11 mouse cellular contexts compared by ENCODE assay signal in genomic region chr1:185183591-185184330, GRCm38 (mm10). TPM values are rescaled to one million over a fixed set of nuclear protein-coding genes. Genes with fewer than 3 reads are reported as not detected.
DNase-seq lines count a peak whose midpoint lies in the region; ATAC-seq and TF ChIP-seq lines count a peak whose summit lies in the region.
"Had no signal": no experiment of that assay in that cellular context is flagged by ENCODE, and none has a peak within 500 bp of the region (broad histone marks: within the 10 kb centered on the region; RNA-seq: fewer than 3 reads in every experiment).

No protein-coding gene starts in this region.

- H3K4me3 ChIP-seq in embryonic facial prominence, embryonic 11.5 days (ENCODE audit: low read depth, low read length) = no peak overlapping the region
- no peak overlapping the region for H3K4me3 ChIP-seq in hindbrain, postnatal 0 days (ENCODE audit: low read length)
- no peak overlapping the region for H3K4me3 ChIP-seq in neural tube, embryonic 11.5 days (ENCODE audit: low read depth, low read length)
- H3K4me3 ChIP-seq: left cerebral cortex, adult 2 months; midbrain, embryonic 12.5 days had no signal

- H3K27me3 ChIP-seq in embryonic facial prominence, embryonic 11.5 days (ENCODE audit: control insufficient read depth, insufficient read depth, low read length) = no peaks in the 10 kb centered on the region
- no peaks in the 10 kb centered on the region for H3K27me3 ChIP-seq in hindbrain, postnatal 0 days (ENCODE audit: insufficient read depth, low read length)
- H3K27me3 ChIP-seq in neural tube, embryonic 11.5 days (ENCODE audit: control insufficient read depth, insufficient read depth, low read length) = no peaks in the 10 kb centered on the region

- no peaks in the 10 kb centered on the region for H3K4me1 ChIP-seq in embryonic facial prominence, embryonic 11.5 days (ENCODE audit: control insufficient read depth, insufficient read depth, low read length)
- H3K4me1 ChIP-seq in hindbrain, postnatal 0 days (ENCODE audit: insufficient read depth, low read length) = no peaks in the 10 kb centered on the region
- H3K4me1 ChIP-seq in neural tube, embryonic 11.5 days (ENCODE audit: control insufficient read depth, insufficient read depth, low read length) = no peaks in the 10 kb centered on the region

- H3K9ac ChIP-seq in embryonic facial prominence, embryonic 11.5 days (replicated peaks; ENCODE audit: low read length) = no peak overlapping the region
- H3K9ac ChIP-seq in hindbrain, postnatal 0 days (replicated peaks; ENCODE audit: low read length) = no peak overlapping the region
- no peak overlapping the region for H3K9ac ChIP-seq in neural tube, embryonic 11.5 days (ENCODE audit: low read length)
- H3K9ac ChIP-seq: midbrain, embryonic 12.5 days had no signal

- no peak overlapping the region for H3K4me2 ChIP-seq in embryonic facial prominence, embryonic 11.5 days (ENCODE audit: low read depth, low read length)
- peak overlapping the region; percentile 1; the same call in 1 of the 2 replicates for H3K4me2 ChIP-seq in hindbrain, postnatal 0 days (ENCODE audit: low read depth, low read length)
- no peak overlapping the region for H3K4me2 ChIP-seq in neural tube, embryonic 11.5 days (ENCODE audit: low read depth)
- H3K4me2 ChIP-seq: midbrain, embryonic 12.5 days had no signal

- H3K27ac ChIP-seq in embryonic facial prominence, embryonic 11.5 days (replicated peaks; ENCODE audit: low read depth, low read length) = no peak overlapping the region
- H3K27ac ChIP-seq in hindbrain, postnatal 0 days = no peak overlapping the region
- no peak overlapping the region for H3K27ac ChIP-seq in neural tube, embryonic 11.5 days (ENCODE audit: low read depth, low read length)
- H3K27ac ChIP-seq: left cerebral cortex, adult 2 months; midbrain, embryonic 12.5 days had no signal

- H3K9me3 ChIP-seq in embryonic facial prominence, embryonic 11.5 days (replicated peaks; ENCODE audit: control insufficient read depth, low read length) = no peaks in the 10 kb centered on the region
- no peaks in the 10 kb centered on the region for H3K9me3 ChIP-seq in hindbrain, postnatal 0 days (ENCODE audit: low read length)
- no peaks in the 10 kb centered on the region for H3K9me3 ChIP-seq in neural tube, embryonic 11.5 days (ENCODE audit: control insufficient read depth, low read length)
- H3K9me3 ChIP-seq: midbrain, embryonic 12.5 days had no signal

- peak; percentile 27 for DNase-seq in left cerebral cortex, postnatal 4 days
- DNase-seq in left cerebral cortex, postnatal 36 days (ENCODE audit: low spot score in 2 of 2) = no peak
- peak; percentile 68 for DNase-seq in embryonic facial prominence, embryonic 11.5 days (ENCODE audit: low spot score)
- DNase-seq in hindbrain, postnatal 0 days (ENCODE audit: low spot score) = peak; percentile 43
- DNase-seq in neural tube, embryonic 11.5 days (ENCODE audit: low spot score) = peak; percentile 45
- no peak for DNase-seq in layer of hippocampus, postnatal 36 days
- DNase-seq in natural killer cell, adult 2 months (ENCODE audit: low spot score in 2 of 2) = no peak
- DNase-seq in layer of hippocampus, postnatal 25 days (ENCODE audit: extremely low spot score in 1 of 2, low spot score in 1 of 2) = no peak
- DNase-seq: thymus, postnatal 25 days had no signal

- TF ChIP-seq CTCF in hindbrain, postnatal 0 days (IDR thresholded peaks at IDR 0.05; ENCODE audit: low read depth) = no peak

- no peaks in the 10 kb centered on the region for H3K36me3 ChIP-seq in embryonic facial prominence, embryonic 11.5 days (replicated peaks; ENCODE audit: control insufficient read depth, insufficient read depth, low read depth, low read length)
- no peaks in the 10 kb centered on the region for H3K36me3 ChIP-seq in hindbrain, postnatal 0 days (ENCODE audit: insufficient read depth, low read length)
- no peaks in the 10 kb centered on the region for H3K36me3 ChIP-seq in neural tube, embryonic 11.5 days (ENCODE audit: control insufficient read depth, insufficient read depth, low read length)
- H3K36me3 ChIP-seq: midbrain, embryonic 12.5 days had no signal

- ATAC-seq in embryonic facial prominence, embryonic 11.5 days (replicated peaks; ENCODE audit: insufficient number of reproducible peaks, low FRiP score, low TSS enrichment, low read depth) = no peak
- ATAC-seq in hindbrain, postnatal 0 days = peak; percentile 46; the same call in 1 of the 2 replicates
- no peak for ATAC-seq in neural tube, embryonic 11.5 days (ENCODE audit: insufficient read depth, low FRiP score, low TSS enrichment)

- intact Hi-C loops in left cerebral cortex, postnatal 4 days (cut with DNase I) = no loop called here
- intact Hi-C loops in left cerebral cortex, postnatal 36 days (cut with DNase I) = no loop called here

- 30% methylated on average over 9 of the region's 9 CpGs for WGBS in embryonic facial prominence, embryonic 11.5 days
- 21% methylated on average over 9 of the region's 9 CpGs for WGBS in hindbrain, postnatal 0 days
- WGBS in neural tube, embryonic 11.5 days = 46% methylated on average over 9 of the region's 9 CpGs

RNA-seq across cellular contexts. Expression of gene Rab3gap2, which starts 20.2 kb away (rescaled TPM):
- 10 to 100 TPM; 51.9 to 52.7 TPM for total RNA-seq in left cerebral cortex, postnatal 4 days (2021)
- 10 to 100 TPM; 67.6 to 79.7 TPM for total RNA-seq in left cerebral cortex, postnatal 36 days (2021)
- polyA plus RNA-seq in embryonic facial prominence, embryonic 11.5 days (2014; fragmentation: Nextera tagmentation; extraction: Ambion mirVana) = 20.4 and 21.2 TPM in 2 replicates
- total RNA-seq in hindbrain, postnatal 0 days (2014; rRNA removed) = 31.7 and 34.4 TPM in 2 replicates
- polyA plus RNA-seq in hindbrain, postnatal 0 days (2015; fragmentation: Nextera tagmentation; extraction: Ambion mirVana) = 19.3 and 19.7 TPM in 2 replicates
- 24.9 and 26.4 TPM in 2 replicates for polyA plus RNA-seq in neural tube, embryonic 11.5 days (2014; fragmentation: Nextera tagmentation; extraction: Ambion mirVana)
- total RNA-seq in layer of hippocampus, postnatal 36 days (2021) = 10 to 100 TPM; 62.6 to 65.9 TPM
- 10 to 100 TPM; 60.0 to 65.3 TPM for total RNA-seq in layer of hippocampus, postnatal 25 days (2021)

Comparison
In these comparisons a context has a peak if more than half of its experiments do, and no peak if none do; other contexts are left out.
1. DNase-seq: peak in left cerebral cortex, postnatal 4 days (single experiment), embryonic facial prominence, embryonic 11.5 days (single experiment), hindbrain, postnatal 0 days (single experiment) and neural tube, embryonic 11.5 days (single experiment); none in left cerebral cortex, postnatal 36 days (0 of 2), layer of hippocampus, postnatal 36 days (0 of 2), natural killer cell, adult 2 months (0 of 2) and layer of hippocampus, postnatal 25 days (0 of 2).